Mouse (Mus musculus) cerebellum, adult 2 months (tissue): Measurements from ENCODE around the gene Bmp15.

Experiments used
- CTCF ChIP-seq: fragments of 200-500 bp; IDR thresholded peaks from 2 replicates; pipeline ENCODE4 v1.5.1; 2011; ENCODE audit warnings: low read depth, mild to moderate bottlenecking, control low read depth, low read length, moderate library complexity, borderline replicate concordance; ENCODE audit not compliant: insufficient read depth
- POLR2A ChIP-seq: fragments of 200-500 bp; IDR thresholded peaks from 2 replicates; pipeline ENCODE4 v1.6.1; 2011; ENCODE audit warnings: low read length, control low read depth, borderline replicate concordance; ENCODE audit not compliant: insufficient read depth

DNA sequence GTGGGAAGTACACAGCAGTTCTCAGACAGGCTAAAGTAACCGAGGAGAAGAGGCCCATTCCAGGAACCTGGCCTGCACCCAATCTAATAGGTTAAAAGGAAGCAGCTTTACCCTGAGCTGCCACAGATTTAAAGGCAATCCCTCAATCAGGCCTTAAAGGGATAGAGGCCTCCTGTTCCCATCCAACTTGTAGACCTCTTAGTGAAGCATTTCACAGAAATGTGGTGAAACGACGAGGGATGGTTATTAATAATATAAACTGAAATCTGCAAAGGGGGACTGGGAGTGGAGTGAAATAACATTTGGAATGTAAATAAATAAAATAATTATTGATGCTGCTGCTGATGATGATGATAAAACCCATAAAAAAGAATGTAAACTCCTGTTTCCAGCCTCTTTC, at the start of gene Bmp15:
- TF ChIP-seq CTCF: no peak
- no peak for TF ChIP-seq POLR2A
